Mouse (Mus musculus): Measurements from ENCODE around the gene Pde6g. TPM values are rescaled to one million over a fixed set of nuclear protein-coding genes. Genes with fewer than 3 reads are reported as not detected.

The Pde6g gene
- under 1 TPM in 3 of 4 experiments, not detected in 1; 0.38 to 0.91 (median 0.50) TPM for total RNA-seq (2022)

- DNase-seq (ENCODE audit: low spot score in 2 of 2): no peak
Observed at GRCm38 (mm10) chr11:120453306-120453705, at the start of gene Pde6g. TSS of gene Pde6g (minus strand) at chr11:120453500.

- no peak for DNase-seq (ENCODE audit: low spot score in 2 of 2)
Observed at GRCm38 (mm10) chr11:120501701-120502100, 48.4 kb upstream of the Pde6g start.

GRCm38 (mm10) chr11:120501018-120501417 lies 47.7 kb upstream of the Pde6g start:
- no peak for DNase-seq (ENCODE audit: low spot score in 2 of 2)

DNA sequence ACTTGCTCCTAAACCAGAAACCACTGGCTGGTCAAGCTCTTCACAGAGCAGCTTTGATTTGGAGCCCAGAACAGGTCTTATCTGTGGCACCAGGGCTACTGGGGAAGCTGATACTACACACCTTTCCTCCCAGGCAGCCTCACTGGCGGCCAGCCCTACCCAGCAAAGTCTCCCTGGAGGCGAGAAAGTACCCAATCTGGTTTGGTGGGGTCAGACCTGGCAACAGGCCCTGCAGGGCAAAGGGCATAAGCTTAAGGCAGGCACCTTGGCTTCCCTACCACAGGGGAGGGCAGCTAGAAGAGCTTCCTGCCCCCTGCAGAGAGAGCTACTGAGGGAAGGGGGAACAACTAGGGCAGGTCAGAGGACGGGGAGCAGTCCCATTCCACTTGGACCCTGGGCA lies 47.1 kb upstream of the Pde6g start:
- no peak for DNase-seq (ENCODE audit: low spot score in 2 of 2)

DNA sequence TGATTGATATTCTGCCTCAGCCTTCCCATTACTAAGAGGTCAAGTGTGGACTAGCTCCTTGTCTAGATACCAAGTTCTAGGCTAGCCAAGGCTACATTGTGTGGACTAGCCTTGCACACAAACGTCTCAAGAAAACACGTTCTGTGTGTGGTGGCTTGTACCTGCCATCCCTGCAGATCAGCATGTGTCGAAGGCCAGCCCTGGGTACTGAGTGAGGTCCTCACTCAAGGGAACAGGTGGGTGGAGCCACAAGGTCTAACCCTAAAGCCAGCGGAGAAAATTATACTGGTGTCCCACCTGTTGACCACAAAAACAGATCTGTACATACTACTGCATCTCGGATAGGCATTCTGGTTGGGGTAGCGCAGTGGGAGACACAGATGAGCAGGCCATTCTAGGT lies 46.6 kb upstream of the Pde6g start:
- DNase-seq (ENCODE audit: low spot score in 2 of 2): no peak

DNA sequence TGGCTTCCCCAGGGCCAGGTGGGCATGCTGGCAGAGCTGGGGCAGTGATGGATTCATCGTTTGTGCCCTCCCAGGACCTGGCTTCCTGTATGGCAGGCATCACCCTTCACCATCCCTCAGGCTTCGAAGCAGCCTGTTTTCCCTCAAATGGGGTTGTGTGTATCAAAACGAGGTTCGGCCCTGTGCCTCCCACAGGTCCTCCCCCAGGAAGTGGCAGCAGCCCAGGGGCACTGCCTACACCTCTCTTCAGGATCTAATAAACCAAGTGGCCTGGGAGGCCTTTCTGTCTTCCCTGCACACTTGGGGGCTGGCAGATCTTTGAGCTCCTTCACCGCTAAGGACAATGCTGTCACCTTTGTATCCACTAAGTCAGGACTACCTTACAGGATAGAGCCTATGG lies 45.6 kb upstream of the Pde6g start:
- no peak for DNase-seq (ENCODE audit: low spot score in 2 of 2)

DNA sequence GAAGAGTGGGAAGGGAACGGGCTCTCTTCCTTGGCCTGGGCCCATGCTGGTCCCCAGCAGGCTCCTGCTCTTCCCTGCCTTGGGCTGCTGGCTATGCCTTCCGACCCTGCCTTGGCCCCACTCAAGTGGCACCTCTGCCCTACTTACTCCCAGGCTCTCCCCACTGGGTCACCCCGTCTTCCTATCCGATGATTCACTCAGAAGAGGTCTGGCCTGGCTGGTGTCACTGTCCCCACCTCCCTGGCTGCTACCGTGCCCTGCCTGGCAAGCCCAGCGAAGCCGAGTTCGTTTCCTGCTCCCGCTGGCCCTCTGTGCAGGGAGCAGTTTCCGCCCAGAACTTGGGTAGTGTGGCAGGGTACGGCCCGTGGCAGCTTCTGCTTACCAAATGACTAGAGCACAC lies 44.9 kb upstream of the Pde6g start:
- DNase-seq (ENCODE audit: low spot score in 2 of 2): no peak

GRCm38 (mm10) chr11:120497436-120497835 lies 44.1 kb upstream of the Pde6g start:
- no peak for DNase-seq (ENCODE audit: low spot score in 2 of 2)

GRCm38 (mm10) chr11:120493911-120494310 lies 40.6 kb upstream of the Pde6g start:
- no peak for DNase-seq (ENCODE audit: low spot score in 2 of 2)

- no peak for DNase-seq (ENCODE audit: low spot score in 2 of 2)
Observed at GRCm38 (mm10) chr11:120493351-120493750, 40.1 kb upstream of the Pde6g start.

DNA sequence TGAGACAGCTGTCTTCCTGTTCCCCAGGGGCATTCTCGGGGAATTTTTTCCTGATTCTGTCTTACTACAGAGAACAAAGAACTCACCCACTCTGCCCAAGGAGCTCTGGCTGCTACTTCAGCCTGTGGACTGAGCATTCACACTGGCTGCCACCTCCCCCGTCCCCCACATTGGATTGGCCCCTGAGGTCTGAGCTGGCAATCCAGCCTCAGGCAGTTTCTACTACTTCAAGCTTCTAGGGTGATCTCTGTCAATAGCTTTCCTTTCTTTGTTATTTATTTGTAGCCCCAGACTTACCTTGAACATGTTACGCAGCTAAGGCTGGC lies 39.5 kb upstream of the Pde6g start:
- DNase-seq (ENCODE audit: low spot score in 2 of 2): no peak

DNA sequence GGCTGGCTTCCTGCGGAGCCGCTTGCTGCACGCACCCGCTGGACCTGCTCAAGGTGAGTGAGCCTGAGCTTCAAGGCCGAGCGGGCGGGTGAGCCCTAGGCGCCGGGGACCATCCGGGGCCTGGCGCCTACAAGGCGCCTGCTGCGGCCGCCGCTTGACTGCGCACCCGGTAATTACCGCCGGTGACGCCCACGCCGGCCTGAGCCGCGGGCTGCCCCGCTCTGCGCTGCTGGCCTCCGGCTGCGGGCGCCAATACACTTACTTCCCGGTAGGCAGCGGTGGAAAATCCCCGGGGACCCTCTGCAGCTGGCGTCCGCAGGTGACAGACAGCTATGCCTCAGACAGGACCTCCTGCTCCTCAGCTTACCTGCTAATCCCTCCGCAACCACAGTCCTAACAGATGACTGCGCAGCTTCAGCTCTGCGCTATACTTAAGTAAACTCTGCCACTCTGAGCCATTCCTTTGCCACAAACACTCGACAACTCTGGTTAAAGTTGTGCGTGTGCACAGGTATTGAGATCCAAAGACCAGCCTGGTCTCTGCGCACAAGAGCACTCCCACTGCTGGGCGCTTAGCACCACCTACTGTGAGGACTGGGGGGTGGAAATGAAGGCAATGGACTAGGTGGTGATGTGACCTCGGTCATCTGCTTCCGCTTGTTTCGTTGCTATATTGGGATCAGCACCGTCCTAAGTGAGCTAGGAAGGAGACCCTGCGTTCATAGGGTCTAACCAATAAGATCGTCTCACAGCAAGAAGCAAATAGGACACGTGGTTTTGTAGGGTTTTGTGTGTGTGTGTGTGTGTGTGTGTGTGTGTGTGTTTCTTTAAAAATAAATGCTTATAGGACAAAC lies 39.0 kb upstream of the Pde6g start:
- no peak for DNase-seq (ENCODE audit: low spot score in 2 of 2)

- DNase-seq (ENCODE audit: low spot score in 2 of 2): peak; percentile 73 to 81
Observed at GRCm38 (mm10) chr11:120491317-120492023, 38.2 kb upstream of the Pde6g start, which contains the start of gene Slc25a10. TSS of gene Slc25a10 (plus strand) at chr11:120491840.

DNA sequence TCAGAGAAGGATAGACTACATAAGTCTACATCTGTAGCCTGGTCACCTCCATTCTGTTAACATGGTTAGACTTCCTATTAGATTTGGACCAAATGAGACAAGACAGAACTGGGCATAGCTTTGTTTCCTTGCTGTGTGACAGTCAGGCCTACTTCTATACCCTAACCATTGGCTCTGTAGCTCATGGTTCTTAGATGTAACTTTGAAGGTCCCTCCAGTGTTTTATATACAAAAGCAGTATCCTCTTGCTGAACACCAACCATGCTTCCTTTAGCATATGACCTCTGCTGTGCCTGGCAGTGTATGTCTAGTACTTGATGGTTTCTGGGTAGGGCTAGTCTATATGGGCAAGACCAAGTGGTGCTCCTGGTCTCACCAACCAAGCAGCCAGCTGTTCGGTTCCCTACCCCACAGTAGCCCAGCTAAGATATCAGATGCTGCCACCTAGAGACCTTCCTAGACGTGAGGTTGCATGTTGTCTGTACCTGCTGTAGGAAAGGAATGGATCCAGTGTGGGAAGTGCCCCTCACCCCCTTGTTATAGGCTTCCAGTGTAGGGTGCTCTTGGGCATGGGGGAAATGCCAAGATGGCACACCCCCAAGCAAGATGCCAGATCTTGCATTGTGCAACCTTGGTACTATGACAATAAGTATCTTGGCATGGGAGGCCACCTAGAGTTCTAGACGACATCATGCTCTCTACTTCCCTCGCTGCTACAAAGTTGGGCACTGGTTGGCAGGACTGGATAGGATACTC lies 37.2 kb upstream of the Pde6g start:
- no peak for DNase-seq (ENCODE audit: low spot score in 2 of 2)

- peak; percentile 54 to 65 for DNase-seq (ENCODE audit: low spot score in 2 of 2)
Observed at GRCm38 (mm10) chr11:120489054-120489761, 35.9 kb upstream of the Pde6g start.

DNA sequence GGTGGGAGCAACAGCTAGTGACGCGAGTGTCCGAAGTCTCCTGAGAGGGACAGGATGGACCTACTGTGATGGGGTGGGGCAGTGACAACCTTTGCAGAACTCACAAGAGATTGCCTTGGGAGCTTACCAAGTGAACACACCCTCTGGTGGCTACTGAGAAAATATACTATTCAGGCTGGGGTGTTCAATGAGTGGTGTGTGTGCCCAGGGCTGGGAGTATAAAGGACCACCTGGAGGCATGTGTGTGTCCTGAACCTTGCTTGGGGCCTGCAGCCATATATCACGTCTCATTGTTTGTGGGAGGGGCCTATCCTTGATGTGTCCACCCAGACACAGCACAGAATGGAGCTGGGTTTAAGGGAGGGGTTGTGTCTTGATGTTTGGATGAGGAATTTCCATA lies 35.2 kb upstream of the Pde6g start:
- DNase-seq (ENCODE audit: low spot score in 2 of 2): no peak

DNA sequence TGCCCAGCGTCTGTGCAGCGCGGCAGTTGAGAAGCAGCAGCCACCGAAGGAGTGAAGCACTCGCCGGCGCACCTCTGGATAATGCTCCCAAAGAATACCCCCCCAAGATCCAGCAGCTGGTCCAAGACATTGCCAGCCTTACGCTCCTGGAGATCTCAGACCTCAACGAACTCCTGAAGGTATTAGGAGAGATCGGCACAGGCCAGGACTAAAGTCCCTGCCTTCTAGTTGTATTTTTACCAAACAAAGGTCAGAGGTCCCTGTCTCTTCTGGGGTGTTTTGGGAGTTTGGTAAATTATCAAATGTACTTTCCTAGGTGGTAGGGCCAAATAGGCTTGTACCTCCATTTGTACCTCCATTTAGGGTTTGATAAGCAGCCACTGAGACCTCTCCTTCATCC lies 32.0 kb upstream of the Pde6g start:
- DNase-seq (ENCODE audit: low spot score in 2 of 2): no peak

GRCm38 (mm10) chr11:120484265-120484981 lies 31.1 kb upstream of the Pde6g start, which contains the start of gene Mrpl12:
TSS of gene Mrpl12 (plus strand) at chr11:120484613.
- peak; percentile 85 to 86 for DNase-seq (ENCODE audit: low spot score in 2 of 2)

- DNase-seq (ENCODE audit: low spot score in 2 of 2): no peak
Observed at GRCm38 (mm10) chr11:120483448-120483934, 30.2 kb upstream of the Pde6g start.

DNA sequence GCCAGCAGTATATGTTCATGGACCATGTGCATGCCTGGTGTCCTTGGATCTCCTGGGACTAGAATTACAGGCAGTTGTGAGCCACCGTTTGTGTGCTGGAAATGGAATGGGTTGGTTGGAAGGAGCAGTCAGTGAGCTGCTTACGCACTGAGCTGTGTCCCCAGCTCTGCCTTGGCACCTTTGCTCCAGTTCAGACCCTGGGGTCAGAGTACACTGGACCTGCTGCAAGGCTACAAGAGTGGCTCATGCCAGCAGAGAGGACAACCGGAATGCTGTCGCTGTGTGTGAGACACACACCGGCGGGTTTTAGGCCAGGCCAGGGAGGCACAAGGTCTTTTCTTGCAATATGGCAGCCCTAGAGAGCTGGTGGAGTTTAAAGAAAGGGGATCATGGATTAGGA lies 18.8 kb upstream of the Pde6g start:
- no peak for DNase-seq (ENCODE audit: low spot score in 2 of 2)

DNA sequence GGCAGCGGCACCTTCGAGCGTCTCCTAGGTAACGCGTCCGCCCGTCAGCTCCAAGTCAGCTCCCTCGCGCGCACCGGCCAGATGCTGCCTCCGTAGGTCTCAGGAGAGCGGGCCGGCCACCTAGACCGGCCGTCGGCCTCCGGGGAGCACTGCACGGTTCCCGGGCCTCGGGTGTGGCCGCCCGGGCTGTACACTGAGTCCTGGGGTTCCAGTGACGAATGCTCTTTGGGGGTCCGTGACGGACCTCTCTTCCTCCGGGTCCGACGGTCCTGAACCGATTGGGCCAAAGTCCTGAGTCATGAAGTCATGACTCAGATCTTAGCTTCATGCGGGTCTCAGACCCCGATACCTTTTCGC lies 14.4 kb upstream of the Pde6g start:
- DNase-seq (ENCODE audit: low spot score in 2 of 2): no peak
